23 mouse cellular contexts compared by ENCODE assay signal in the genomic region with DNA sequence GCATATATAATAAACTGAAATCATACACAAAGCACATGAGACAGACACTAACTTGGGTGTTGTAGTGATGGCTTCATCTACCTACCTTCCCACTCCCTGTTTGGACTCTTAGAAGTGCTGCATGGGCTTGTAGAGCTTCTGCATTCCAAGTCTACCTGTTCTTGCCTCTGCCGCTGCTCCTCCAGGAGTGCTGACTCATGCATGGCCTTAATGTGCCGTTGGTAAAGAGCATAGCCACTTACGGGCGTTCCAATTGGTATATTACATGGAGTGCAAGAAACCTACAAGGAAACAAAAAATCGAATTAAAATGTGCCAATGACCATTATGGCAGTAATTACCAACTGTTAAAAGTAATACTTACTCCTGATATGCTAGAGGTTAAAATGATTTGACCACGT.
"Had no signal": no experiment of that assay in that cellular context is flagged by ENCODE, and none has a peak within 500 bp of the region (broad histone marks: within the 10 kb centered on the region; RNA-seq: fewer than 3 reads in every experiment).

No protein-coding gene starts in this region.

- H3K27ac ChIP-seq: heart, adult 2 months; heart, embryonic 13.5 days; heart, embryonic 15.5 days; hindbrain, embryonic 10.5 days; hindbrain, embryonic 12.5 days; hindbrain, embryonic 14.5 days; intestine, embryonic 15.5 days; layer of hippocampus, adult 2 months; limb, embryonic 10.5 days; limb, embryonic 12.5 days; liver, embryonic 13.5 days; liver, embryonic 15.5 days had no signal

- H3K4me3 ChIP-seq: heart, adult 2 months; heart, embryonic 13.5 days; heart, embryonic 15.5 days; hindbrain, embryonic 10.5 days; hindbrain, embryonic 12.5 days; intestine, embryonic 15.5 days; layer of hippocampus, adult 2 months; limb, embryonic 10.5 days; limb, embryonic 12.5 days; liver, embryonic 13.5 days; liver, embryonic 15.5 days had no signal

- H3K9me3 ChIP-seq: heart, embryonic 13.5 days; heart, embryonic 15.5 days; hindbrain, embryonic 10.5 days; hindbrain, embryonic 12.5 days; intestine, embryonic 15.5 days; limb, embryonic 10.5 days; limb, embryonic 12.5 days; liver, embryonic 13.5 days; liver, embryonic 15.5 days had no signal

- DNase-seq: gastrocnemius, postnatal 25 days; heart, adult 2 months; heart, postnatal 14 days; heart, postnatal 36 days; kidney, adult 18-20 months; kidney, adult 8-10 months; kidney, postnatal 10 days; kidney, postnatal 25 days; kidney, postnatal 4 days; layer of hippocampus, postnatal 36 days; liver; liver, embryonic 13.5 days; liver, postnatal 0 days had no signal

- H3K4me1 ChIP-seq: heart, embryonic 13.5 days; heart, embryonic 15.5 days; hindbrain, embryonic 10.5 days; hindbrain, embryonic 12.5 days; intestine, embryonic 15.5 days; limb, embryonic 10.5 days; limb, embryonic 12.5 days; liver, embryonic 13.5 days; liver, embryonic 15.5 days had no signal

- H3K9ac ChIP-seq: heart, embryonic 13.5 days; heart, embryonic 15.5 days; hindbrain, embryonic 12.5 days; hindbrain, embryonic 14.5 days; intestine, embryonic 15.5 days; limb, embryonic 12.5 days; liver, embryonic 13.5 days; liver, embryonic 15.5 days; liver, postnatal 0 days had no signal

- H3K27me3 ChIP-seq: heart, embryonic 13.5 days; heart, embryonic 15.5 days; hindbrain, embryonic 12.5 days; intestine, embryonic 15.5 days; limb, embryonic 12.5 days; liver, embryonic 13.5 days; liver, embryonic 15.5 days had no signal
